Mouse (Mus musculus): ENCODE data around the gene Iqcc. TPM values are rescaled to one million over a fixed set of nuclear protein-coding genes. Genes with fewer than 3 reads are reported as not detected.

Iqcc gene
- polyA plus RNA-seq, 1 experiment from 2014 or later, result 29.4 TPM

- H3K36me3 ChIP-seq (ENCODE audit: control insufficient read depth, insufficient read depth, low read length), result peaks cover 46% of the 10 kb centered on the region
Observed at GRCm38 (mm10) chr4:129624281-129625028, 5.6 kb upstream of the Iqcc start.

GRCm38 (mm10) chr4:129623681-129624091 lies 4.8 kb upstream of the Iqcc start, which contains the start of gene Ccdc28b:
Ccdc28b (minus strand) TSS chr4:129623947.
- peak within 1 kb of the TSS; percentile 70 for H3K4me2 ChIP-seq (ENCODE audit: low read length)
- no peaks in the 10 kb centered on the region for H3K27me3 ChIP-seq (replicated peaks; ENCODE audit: control insufficient read depth, insufficient read depth, low read length)
- H3K9me3 ChIP-seq (replicated peaks; ENCODE audit: control insufficient read depth, low read length), result no peaks in the 10 kb centered on the region
- WGBS, result under 1% methylated on average over 10 of the region's 10 CpGs
- peaks cover 38% of the 10 kb centered on the region for H3K36me3 ChIP-seq (ENCODE audit: control insufficient read depth, insufficient read depth, low read length)
- ATAC-seq, result peak; percentile 47
- peak within 1 kb of the TSS; percentile 78 for H3K9ac ChIP-seq (ENCODE audit: low read length)
- H3K4me1 ChIP-seq (ENCODE audit: control insufficient read depth, insufficient read depth, low read length), result peaks cover 24% of the 10 kb centered on the region
- peak; percentile 80 for DNase-seq (ENCODE audit: low spot score)
- H3K27ac ChIP-seq (ENCODE audit: low read depth, low read length), result peak within 1 kb of the TSS; percentile 86
- peak within 1 kb of the TSS; percentile 48 for H3K4me3 ChIP-seq (ENCODE audit: low read depth, low read length)

More at GRCm38 (mm10) chr4:129624281-129625028, 5.6 kb upstream of the Iqcc start:
- Histone ChIP-seq H3K27me3 (replicated peaks; ENCODE audit: control insufficient read depth, insufficient read depth, low read length) (no peaks in the 10 kb centered on the region), H3K9ac (ENCODE audit: low read length) (peak overlapping the region; percentile 78), H3K9me3 (replicated peaks; ENCODE audit: control insufficient read depth, low read length) (no peaks in the 10 kb centered on the region), H3K27ac (ENCODE audit: low read depth, low read length) (peak overlapping the region; percentile 86), H3K4me1 (ENCODE audit: control insufficient read depth, insufficient read depth, low read length) (peaks cover 24% of the 10 kb centered on the region), H3K4me3 (ENCODE audit: low read depth, low read length) (peak overlapping the region; percentile 48), H3K4me2 (ENCODE audit: low read length) (peak overlapping the region; percentile 70)
- peak; percentile 95 for DNase-seq (ENCODE audit: low spot score)
- peak; percentile 95 for ATAC-seq
- WGBS, result 2% methylated on average over 18 of the region's 18 CpGs

DNA sequence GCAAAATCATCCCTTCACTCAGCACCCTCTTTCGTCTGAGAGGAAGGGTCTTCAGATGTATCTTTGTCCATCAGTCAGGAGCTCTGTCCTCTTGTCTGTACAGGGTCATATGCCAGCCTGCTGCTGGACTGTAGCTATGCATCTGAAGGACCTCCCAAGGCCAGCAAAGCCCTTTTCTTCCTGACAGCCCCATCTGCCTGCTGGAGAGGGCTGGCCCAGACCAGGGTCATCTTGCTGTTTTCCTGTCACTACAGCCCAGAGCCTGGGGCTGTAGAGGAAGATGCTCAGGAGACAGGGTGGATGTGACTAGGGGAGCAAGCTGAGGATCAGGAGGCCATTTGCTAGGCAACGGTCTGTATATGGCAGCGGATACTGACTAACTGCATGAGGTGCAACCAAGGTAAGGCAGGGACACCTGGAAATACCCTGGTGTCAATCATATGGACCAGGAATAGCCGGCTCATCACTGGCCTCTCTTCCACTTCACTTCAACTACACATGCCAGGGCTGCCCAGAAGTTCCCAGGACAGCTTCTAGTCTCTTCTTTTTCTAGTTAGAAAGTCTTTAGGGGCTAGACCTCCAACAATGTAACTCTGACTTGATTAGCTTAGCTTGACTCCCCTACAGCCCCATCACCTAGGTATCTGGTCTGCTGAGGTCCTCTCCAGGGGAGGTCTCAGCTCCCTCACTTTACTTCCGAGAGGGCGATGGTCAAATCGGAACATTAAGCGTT lies 4.1 kb upstream of the Iqcc start:
- no peak for ATAC-seq
- Histone ChIP-seq H3K27me3 (replicated peaks; ENCODE audit: control insufficient read depth, insufficient read depth, low read length) (no peaks in the 10 kb centered on the region), H3K9ac (ENCODE audit: low read length) (peak overlapping the region; percentile 78), H3K4me2 (ENCODE audit: low read length) (peak overlapping the region; percentile 70), H3K36me3 (ENCODE audit: control insufficient read depth, insufficient read depth, low read length) (peaks cover 31% of the 10 kb centered on the region), H3K4me3 (ENCODE audit: low read depth, low read length) (peak overlapping the region; percentile 48), H3K9me3 (replicated peaks; ENCODE audit: control insufficient read depth, low read length) (no peaks in the 10 kb centered on the region), H3K4me1 (ENCODE audit: control insufficient read depth, insufficient read depth, low read length) (peaks cover 28% of the 10 kb centered on the region), H3K27ac (ENCODE audit: low read depth, low read length) (peak overlapping the region; percentile 86)
- DNase-seq (ENCODE audit: low spot score), result no peak
- WGBS, result 24% methylated on average over 8 of the region's 8 CpGs

DNA sequence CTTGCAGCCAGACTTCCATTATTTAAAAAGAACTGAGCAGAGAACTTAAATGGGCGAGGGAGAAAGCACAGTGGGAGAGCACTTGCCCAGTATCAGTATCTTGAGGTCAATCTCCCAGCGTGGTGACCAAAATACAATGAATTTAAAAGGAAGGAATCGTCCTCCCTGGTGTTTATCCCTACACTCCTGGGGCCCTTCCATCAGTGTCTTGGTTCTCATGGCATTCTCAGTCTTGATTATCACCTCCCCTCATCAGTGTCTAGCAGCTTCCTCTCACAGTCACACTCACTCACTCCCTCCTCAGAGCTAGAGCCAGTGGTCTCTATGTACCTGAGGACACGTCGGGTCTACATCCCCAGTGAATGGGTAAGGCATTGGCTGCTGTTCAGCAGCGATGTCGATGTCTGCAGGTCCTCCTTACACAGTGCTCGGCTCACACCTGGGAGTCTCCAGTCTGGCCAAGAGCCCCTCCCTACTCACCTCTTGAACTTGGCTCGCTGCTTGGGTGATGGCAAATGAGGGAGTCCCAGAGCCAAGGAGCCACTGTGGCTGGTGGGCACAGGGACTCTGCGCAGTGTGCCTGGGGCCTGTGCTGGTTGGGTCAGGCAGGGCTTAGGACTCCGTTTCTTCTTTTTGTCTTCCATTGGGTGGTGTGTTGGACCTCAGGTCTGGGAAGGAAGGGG lies 3.4 kb upstream of the Iqcc start:
- peak overlapping the region; percentile 48; the same call in 1 of the 2 replicates for H3K4me3 ChIP-seq (ENCODE audit: low read depth, low read length)
- H3K4me1 ChIP-seq (ENCODE audit: control insufficient read depth, insufficient read depth, low read length), result peaks cover 28% of the 10 kb centered on the region
- H3K4me2 ChIP-seq (ENCODE audit: low read length), result peak overlapping the region; percentile 70
- DNase-seq (ENCODE audit: low spot score) (no peak), ATAC-seq (no peak)
- peaks cover 24% of the 10 kb centered on the region for H3K36me3 ChIP-seq (ENCODE audit: control insufficient read depth, insufficient read depth, low read length)
- H3K27ac ChIP-seq (ENCODE audit: low read depth, low read length), result 0 out of 2 replicates have a peak overlapping the region, but pooled peaks have one; percentile 17
- no peaks in the 10 kb centered on the region for H3K27me3 ChIP-seq (replicated peaks; ENCODE audit: control insufficient read depth, insufficient read depth, low read length)
- peak overlapping the region; percentile 78 for H3K9ac ChIP-seq (ENCODE audit: low read length)
- H3K9me3 ChIP-seq (replicated peaks; ENCODE audit: control insufficient read depth, low read length), result no peaks in the 10 kb centered on the region
- WGBS, result 78% methylated on average over 11 of the region's 11 CpGs

- DNase-seq (ENCODE audit: low spot score) (no peak), ATAC-seq (no peak)
- WGBS, result 93% methylated on average over 8 of the region's 8 CpGs
- H3K27ac ChIP-seq (ENCODE audit: low read depth, low read length), result no peak overlapping the region
- peaks cover 23% of the 10 kb centered on the region for H3K36me3 ChIP-seq (ENCODE audit: control insufficient read depth, insufficient read depth, low read length)
- H3K27me3 ChIP-seq (replicated peaks; ENCODE audit: control insufficient read depth, insufficient read depth, low read length), result no peaks in the 10 kb centered on the region
- no peak overlapping the region for H3K4me2 ChIP-seq (ENCODE audit: low read length)
- no peak overlapping the region for H3K9ac ChIP-seq (ENCODE audit: low read length)
- H3K4me1 ChIP-seq (ENCODE audit: control insufficient read depth, insufficient read depth, low read length), result peaks cover 28% of the 10 kb centered on the region
- no peak overlapping the region for H3K4me3 ChIP-seq (ENCODE audit: low read depth, low read length)
- no peaks in the 10 kb centered on the region for H3K9me3 ChIP-seq (replicated peaks; ENCODE audit: control insufficient read depth, low read length)
Observed at GRCm38 (mm10) chr4:129621283-129621841, 2.5 kb upstream of the Iqcc start.

DNA sequence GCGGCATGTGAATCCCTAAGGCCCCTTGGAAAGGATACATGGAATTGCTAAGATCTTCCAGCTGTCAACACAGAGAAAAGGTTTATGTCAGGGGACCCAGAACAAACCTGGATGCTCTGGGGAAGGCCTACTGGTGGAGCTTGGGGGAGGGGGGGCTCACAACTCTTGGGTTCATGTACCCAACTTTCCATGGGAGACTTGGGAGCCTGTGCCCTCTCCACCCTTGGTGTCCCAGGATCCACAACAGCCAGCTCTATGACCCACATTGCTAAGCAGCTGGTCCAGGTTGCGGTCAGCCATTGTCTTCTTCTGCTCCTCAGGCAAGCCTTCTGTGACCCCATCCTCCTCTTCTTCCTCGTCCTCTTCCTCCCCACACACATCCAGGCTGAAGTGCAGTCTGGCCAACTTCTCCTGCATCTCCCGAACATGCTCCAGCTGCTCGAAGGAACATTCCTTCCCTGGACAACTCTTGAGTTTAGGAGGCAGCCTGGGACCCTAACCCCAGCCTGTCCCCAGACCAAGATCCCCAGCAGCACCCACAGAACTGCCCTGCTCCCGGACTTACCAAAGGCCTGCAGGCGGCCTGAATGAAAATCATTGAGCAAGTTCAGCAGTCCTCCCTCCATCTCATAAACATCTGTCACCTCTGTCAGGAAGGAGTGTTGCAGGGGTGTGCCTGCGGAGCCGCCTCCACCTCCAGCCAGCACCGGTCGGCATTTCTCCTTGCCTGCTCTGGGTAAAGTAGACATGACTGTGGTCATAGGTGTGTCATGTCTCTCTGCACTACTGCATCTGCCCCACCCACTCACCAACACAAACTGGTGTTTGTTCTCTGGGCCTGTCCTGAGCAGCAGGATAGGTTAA lies 1.8 kb upstream of the Iqcc start:
- Histone ChIP-seq H3K36me3 (ENCODE audit: control insufficient read depth, insufficient read depth, low read length) (peaks cover 17% of the 10 kb centered on the region; the same call in 1 of the 2 replicates), H3K27ac (ENCODE audit: low read depth, low read length) (no peak overlapping the region), H3K9ac (ENCODE audit: low read length) (no peak overlapping the region), H3K27me3 (replicated peaks; ENCODE audit: control insufficient read depth, insufficient read depth, low read length) (no peaks in the 10 kb centered on the region), H3K4me3 (ENCODE audit: low read depth, low read length) (no peak overlapping the region), H3K4me1 (ENCODE audit: control insufficient read depth, insufficient read depth, low read length) (peaks cover 28% of the 10 kb centered on the region), H3K9me3 (replicated peaks; ENCODE audit: control insufficient read depth, low read length) (no peaks in the 10 kb centered on the region), H3K4me2 (ENCODE audit: low read length) (no peak overlapping the region)
- DNase-seq (ENCODE audit: low spot score) (no peak), ATAC-seq (no peak)
- 89% methylated on average over 11 of the region's 11 CpGs for WGBS

GRCm38 (mm10) chr4:129618031-129618430 lies 868 bp downstream of the Iqcc start:
- Histone ChIP-seq H3K9ac (ENCODE audit: low read length) (peak overlapping the region; percentile 91), H3K9me3 (replicated peaks; ENCODE audit: control insufficient read depth, low read length) (no peaks in the 10 kb centered on the region), H3K4me1 (ENCODE audit: control insufficient read depth, insufficient read depth, low read length) (peaks cover 16% of the 10 kb centered on the region), H3K4me2 (ENCODE audit: low read length) (peak overlapping the region; percentile 93), H3K4me3 (ENCODE audit: low read depth, low read length) (peak overlapping the region; percentile 65), H3K27me3 (replicated peaks; ENCODE audit: control insufficient read depth, insufficient read depth, low read length) (no peaks in the 10 kb centered on the region), H3K27ac (ENCODE audit: low read depth, low read length) (no peak overlapping the region), H3K36me3 (ENCODE audit: control insufficient read depth, insufficient read depth, low read length) (peaks cover 17% of the 10 kb centered on the region; the same call in 1 of the 2 replicates)
- DNase-seq (ENCODE audit: low spot score) (no peak), ATAC-seq (no peak)
- 98% methylated on average over 5 of the region's 5 CpGs for WGBS

All from forebrain, embryonic 14.5 days (tissue).